Mouse (Mus musculus): ENCODE results near the gene Reep3. TPM values are rescaled to one million over a fixed set of nuclear protein-coding genes. Genes with fewer than 3 reads are reported as not detected.
A peak's percentile ranks its signal among the peaks of the same experiment; 100 is the strongest.
"Not testable (repeated sequence)": the region's sequence is repeated elsewhere in the genome, so short reads cannot be mapped to it uniquely, and the experiment has no call there.

Gene Reep3
- total RNA-seq (2021), result 10 to 100 TPM; 20.2 to 24.1 TPM

DNA sequence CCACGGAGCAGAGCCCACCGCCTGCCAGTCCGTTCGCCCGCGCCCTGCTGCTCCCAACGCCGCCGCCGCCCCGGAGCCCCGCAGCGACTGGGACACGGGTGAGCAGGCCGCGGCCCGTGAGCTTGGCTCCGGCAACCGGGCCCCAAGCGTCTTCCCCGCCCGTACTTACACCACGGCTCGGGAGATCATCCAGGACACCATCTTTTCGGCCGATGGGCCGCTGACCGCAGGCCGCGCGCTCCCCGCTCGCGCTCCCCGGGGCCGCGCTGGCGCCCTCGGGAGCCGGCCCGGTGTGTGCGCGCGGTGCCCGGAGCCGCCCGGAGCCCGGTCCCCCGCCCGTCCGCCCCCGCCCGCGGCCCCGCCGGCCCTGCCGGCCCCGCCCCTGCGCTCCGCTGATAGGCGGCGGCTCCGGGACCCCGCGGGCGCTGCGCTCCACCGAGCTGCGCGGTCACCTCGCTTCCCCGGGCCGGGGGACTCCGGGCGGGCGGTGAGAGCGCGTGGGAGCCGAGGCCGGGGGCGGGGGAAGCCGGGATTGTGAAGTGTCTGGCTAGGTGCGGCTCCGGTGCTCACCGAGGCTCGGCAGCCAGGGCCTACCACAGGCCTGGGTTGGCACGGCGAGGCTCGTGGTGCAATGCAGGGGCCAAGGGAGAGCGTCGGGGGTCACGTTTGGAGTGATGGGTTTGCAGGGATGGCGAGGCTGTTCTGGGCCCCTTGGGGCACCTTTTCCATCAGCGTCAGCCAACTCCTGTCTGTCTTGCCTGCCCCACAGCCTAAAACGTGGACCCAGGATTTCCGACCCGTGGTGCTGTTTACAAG lies at the start of gene Reep3:
Gene Reep3, minus strand, starts transcription at position 325 of the 816 bp plus-strand sequence.
- peak; percentile 64 to 70 for DNase-seq

DNA sequence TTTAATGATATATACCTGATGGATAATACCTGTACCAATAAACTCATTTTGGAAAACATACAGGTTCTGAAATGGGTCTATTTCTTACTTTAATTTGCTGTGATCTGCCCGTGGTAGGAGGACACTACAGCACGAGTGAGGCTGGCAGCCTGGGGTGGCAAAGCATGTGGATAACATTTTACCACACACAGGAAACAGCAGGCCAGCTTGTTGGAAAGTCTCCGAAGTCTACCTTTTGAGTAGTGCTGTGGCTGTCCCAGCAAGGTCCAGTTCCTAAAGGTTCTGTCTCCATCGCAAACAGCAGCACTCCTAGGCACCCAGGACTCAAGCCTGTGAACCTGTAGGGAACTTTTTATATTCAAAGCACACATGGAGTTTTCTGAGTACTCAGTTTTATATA lies 48.9 kb upstream of the Reep3 start:
- DNase-seq, result no peak

DNA sequence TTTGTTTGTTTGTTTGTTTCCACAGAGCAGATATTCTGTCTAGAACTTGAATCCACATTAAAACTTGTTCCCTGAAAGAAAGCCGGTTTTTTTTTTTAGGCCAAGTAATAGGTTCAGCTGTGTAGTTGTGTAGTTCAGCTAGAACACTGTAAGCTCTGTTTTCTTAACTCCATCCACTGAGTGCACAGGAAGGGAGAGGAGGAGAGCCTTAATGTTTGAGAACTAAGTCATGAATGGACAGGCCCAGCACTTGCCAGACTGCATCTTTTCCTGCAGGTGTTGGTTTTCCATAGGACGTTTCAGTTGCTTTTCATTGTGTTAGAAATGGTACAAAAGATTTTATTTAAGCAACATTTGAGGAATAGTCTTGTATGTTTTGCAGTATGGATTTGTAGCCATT lies 47.5 kb upstream of the Reep3 start:
- DNase-seq, result no peak

DNA sequence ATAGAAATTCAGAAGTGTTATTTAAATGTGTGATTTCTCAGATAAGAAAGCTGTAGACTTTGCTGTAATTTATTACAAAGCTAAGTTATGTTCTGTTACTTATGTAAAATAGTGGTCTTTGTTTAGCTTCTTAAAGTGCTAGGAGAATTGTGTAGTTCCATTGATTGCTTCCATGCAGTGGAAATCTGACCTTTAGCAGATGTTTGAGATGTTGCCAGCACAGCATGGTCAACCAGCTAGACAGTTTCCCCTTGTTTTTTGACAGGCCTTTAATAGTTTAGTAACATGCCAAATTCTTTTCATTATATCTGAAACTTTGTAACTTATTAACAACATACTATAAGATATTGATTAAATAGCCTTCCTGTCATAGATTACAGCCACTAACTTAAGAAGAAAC lies 46.9 kb upstream of the Reep3 start:
- DNase-seq, result no peak

DNA sequence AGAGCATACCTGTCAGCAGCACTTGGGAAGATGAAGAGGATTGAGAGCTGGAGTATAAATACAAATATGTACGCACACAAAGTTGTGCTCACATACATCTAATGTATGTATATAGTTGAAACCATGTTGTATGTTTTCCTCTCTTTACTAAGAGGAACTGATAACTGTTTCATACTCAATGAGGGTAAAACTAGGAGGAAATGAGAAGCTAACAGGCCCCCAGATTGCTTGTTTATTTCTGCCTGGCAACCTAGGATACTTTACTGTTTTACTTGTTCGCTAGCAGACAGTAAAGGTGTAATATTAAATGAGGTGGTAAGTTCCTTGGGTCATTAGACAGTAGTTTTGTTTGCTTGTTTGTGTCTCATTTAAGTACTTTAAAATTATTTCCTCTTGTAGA lies 40.7 kb upstream of the Reep3 start:
- no peak for DNase-seq

DNA sequence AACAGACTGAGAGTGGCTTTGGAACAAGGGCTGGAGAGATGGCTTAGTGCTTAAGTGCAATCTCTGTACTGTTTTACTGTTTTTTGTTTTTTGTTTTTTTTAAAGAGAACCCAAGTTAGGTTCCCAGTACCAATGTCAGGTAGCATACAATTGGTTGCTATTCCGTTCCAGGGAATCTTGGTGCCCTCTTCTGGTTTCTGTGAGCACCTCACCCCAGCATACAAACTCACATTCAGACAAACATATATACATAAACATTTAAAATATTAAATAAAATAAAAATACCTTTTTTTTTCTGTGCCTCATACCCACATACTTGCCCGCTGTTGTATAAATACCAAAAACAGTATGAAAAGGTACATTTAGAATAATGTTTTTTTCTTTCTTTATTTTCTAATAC lies 37.6 kb upstream of the Reep3 start:
- DNase-seq, result no peak

DNA sequence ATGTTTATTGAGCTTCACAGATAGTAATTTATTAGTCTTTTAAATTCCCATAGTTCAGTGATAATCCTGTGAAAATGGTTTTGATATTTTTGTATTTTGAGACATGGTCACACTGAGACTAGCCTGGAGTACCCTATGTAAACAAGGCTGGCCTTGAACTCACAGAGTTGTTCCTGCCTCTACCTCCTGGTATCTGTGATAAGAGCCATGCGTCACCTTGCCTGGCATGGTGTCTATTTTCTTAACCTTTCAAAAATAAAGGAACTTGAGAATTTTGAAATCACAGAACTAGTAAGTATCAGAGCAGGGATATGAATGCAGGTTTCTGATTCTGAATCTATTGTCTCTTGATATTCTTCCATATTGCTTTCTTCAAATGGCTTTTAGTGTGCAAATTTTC lies 35.0 kb upstream of the Reep3 start:
- no peak for DNase-seq

DNA sequence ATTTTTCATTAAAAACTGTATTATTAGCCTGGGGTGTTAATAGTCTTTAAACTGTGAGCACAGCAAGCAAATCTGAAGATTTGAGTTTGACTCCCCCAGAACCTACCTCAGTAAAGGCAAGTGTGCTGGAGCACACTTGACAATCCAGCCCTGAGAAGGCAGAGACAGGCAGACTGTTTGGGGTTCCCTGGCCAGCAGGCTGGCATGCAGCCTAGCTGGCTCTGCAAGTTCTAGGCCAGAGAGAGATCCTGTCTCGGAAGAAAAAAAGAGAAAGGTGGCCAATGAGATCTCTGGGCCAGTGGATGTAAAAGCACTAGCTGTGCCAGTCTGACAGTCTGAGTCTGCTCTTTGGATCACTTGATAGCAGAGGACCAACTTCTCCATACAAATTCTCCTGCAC lies 32.8 kb upstream of the Reep3 start:
- DNase-seq, result no peak

DNA sequence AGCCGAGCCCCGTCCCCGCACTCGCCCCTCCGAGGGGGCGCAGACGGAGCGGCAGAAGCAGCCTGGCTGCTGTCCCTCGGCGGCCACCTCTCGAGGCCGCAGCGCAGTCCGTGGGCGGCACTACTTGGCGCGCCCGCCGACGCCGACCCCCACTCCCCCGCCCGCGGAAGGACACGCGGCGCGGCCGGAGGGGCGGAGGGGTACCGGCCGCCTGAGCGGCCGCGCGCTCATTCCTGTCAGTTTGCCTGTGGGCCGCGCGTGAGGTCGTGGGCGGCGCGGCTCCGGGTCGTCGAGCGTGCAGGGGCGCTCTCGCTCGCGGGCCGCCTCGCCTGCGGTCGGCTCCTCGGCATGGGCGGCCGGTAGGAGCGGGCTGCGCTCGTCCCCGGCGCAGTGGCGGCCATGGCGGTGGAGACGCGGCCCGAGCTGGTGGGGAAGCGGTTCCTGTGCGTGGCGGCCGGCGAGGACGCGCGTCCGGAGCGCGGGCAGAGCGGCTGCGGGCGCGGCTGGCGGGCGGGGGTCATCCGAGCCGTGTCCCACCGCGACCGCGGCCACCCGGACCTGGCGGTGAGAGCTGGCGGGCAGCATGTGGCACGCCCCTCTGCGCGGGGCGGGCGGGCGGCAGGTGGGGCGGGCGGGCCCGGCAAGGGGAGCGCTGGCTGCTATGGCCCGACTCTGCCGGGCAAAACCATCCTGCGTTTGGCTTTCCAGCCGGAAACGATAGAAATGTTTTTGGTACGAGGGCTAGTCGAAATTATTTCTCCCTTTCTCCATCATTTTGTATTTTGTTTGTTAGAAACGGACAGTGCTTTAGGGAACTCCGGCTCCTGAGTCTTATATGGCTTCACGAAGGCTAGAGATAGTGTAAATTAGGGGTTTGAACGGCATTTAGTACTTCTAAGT lies 30.4 kb upstream of the Reep3 start:
- peak; percentile 44 to 51 for DNase-seq

DNA sequence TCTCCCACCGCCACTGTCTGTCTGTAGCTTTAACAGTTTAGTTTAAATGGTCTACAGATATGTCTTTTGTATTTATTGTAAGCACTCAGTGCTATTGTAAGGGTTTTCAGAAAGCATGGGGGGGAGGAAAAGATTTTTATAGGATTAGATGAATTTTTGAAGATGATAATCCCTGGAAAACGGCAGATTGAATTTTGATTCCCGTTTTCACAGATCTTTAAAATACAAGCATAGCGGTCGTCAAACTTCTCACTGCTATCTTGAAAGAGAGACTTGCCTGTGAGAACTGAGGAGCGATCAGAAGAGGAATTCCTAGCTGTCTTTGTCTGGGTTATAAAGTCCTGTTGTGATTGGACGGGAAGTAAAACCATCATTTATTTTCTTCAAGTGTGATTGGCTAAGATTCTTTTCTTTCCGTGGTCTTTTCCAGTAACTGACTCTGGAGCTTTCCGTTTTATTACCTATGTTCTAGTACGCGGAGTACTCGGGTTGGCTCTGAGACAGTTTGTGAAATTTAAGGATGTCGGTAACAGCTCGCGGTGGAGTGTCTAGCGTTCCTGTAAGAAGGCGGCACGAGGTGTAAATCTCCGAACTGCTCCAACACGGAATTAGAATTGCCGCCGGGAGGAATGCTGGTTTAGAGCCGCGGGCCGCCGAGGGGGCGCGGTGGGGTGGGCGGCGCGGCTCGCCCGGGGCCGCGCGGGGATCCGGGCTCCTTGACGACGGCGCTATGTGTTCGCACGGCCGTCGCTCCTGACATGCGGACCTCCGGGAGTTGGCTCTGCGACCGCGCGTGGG lies 29.5 kb upstream of the Reep3 start:
- peak; percentile 45 to 58 for DNase-seq

DNA sequence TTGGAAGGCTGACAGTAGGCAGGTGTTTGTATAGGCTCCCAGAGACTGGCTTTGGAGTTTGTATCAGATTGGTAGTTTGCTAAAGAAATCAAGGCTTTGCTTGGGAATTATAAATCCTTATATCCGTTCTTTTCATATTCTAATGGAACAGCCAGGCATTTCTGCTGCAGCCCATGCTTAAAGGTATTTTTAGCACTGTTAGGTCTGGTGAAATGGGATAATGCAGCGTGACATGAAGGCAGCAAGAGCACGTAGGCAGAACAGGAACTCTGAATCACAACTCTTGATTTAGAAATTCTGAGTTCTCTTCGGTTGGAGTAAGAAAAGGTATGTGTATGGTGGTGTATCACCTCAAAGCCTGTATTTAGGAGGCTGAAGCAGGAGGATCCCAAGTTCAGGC lies 27.4 kb upstream of the Reep3 start:
- DNase-seq, result no peak

DNA sequence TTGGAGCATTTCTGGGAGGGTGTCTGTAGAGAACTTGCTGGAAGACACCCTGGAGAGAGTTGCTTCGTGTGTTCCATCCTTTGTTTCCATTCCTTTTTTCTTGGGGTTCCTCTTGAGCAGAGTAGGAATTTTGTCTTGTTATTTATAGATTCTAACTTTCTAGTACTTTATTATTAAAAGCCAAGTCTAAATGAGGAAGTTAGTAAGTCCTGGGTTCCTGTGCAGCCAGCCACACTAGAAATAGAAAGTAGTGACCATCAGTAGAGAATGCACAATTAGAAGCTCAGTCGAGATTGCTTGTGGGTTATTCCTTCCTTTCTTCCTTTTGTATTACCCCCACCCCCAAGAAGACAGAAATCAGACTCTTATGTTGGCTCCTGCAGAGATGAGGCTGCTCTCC lies 27.0 kb upstream of the Reep3 start:
- no peak for DNase-seq

DNA sequence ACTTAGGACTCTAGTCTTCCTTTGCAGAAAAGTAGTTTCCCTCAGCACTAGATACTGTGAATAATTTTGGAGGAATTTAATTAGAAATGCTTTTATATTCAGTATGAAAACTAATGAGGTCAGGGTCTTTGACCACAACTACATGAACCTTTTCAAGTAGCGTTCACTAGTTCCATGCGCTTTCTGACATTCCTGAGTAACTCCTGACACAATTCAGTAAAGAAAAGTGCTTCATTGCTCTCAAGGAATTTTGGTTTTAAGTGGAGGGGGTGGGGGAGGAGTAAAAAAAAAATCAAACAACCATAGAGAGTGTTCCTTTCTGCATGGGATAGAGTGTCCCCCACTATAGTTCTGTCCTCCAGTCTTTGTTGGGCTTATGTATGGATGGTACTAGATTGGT lies 23.9 kb upstream of the Reep3 start:
- DNase-seq, result no peak

DNA sequence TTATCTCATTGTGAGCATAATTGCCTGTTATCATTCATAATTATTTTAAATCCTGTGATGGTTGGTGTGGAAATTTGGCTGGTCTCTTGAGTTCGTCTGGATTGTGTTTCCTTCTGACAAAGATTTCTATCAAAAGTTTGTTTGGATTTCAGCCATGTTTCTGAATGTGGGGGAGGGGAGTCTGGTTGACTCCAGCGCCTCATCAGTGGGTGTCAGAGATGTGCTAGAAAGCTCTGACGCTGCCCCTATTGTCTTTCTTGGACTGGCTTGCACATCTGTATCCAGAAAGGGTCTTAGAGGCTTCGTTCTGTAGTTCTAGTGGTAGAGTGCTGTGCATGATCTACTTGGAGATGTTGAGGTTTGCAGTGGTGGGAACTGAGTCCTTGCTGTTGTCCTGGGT lies 23.4 kb upstream of the Reep3 start:
- DNase-seq, result no peak

DNA sequence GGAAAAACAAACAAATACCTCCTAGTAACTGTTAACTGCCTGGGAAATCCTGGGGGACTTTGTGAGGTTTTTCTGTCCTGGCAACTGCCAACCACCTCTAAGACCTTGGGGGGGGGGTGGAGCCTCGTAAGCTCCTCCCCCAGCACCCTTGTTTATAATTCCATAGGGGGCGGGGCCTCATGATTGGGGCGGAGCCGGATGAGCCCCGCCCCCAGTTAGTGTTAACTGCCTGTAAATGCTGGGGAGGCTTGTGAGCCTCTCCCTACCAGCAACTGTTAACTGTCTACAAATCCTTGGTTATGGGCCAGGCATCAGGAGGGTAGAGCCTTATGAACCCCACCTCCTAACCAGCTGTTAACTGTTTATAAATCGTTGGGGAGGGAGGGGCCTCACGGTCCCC lies 22.5 kb upstream of the Reep3 start:
- DNase-seq, result no peak

DNA sequence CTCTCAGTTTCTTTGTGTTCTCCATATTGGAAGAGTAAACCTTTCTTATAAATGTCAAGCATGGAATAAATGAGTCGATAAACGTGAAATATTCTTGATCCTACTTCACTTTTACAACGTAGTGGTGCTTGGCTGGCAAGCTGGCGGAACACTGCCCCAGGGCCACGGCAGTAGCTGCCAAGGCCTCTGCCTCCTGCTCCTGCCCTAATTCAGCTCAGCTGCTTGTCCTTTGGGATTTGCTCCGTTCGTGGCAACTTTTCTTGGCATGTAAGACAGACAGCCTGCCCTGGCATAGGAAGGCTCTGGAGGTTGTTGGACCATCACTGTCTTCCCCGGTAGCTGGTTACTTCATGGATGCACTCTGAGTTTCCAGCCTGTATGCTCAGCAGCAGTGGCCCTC lies 19.5 kb upstream of the Reep3 start:
- DNase-seq, result no peak

DNA sequence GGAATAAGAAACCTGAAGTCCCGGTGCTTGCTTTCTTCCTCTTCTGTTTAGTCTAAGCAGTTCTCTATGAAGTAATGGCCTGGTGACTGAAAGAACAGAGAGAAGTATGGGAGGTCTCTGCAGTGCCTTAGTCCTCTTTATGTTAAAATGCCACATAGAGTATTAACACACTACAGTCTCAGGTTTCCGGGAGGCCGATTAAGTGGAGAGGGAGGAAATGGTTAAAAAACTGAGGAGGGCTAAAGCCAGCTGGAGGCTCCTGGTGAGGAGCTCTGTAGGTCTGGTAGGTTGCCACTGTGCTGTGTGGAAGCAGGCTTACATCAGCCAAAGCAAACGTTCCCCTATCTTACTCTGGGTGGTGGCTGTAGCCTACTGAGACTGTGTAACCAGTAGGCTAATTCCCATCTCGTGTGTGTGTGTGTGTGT lies 18.9 kb upstream of the Reep3 start:
- no peak for DNase-seq

DNA sequence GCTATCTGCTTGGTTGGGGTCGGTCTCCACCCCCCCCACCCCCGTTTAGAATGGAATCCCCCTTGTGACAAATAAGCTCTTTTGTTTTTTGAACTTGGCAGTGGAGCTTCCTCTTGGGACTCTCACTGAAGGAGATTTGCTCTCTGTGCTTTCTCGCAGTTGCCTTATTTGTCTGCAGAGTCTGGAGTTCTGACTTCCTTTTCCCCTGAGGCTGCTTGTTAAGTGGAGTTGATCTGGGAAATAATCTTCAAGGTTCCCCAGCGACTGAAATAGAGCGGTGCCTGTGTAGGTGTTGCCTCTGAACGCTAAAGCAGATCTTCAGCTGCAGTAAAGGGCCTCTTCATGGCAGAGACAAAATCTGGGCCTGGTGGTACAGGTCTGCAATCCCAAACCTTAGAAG lies 18.4 kb upstream of the Reep3 start:
- DNase-seq, result no peak

DNA sequence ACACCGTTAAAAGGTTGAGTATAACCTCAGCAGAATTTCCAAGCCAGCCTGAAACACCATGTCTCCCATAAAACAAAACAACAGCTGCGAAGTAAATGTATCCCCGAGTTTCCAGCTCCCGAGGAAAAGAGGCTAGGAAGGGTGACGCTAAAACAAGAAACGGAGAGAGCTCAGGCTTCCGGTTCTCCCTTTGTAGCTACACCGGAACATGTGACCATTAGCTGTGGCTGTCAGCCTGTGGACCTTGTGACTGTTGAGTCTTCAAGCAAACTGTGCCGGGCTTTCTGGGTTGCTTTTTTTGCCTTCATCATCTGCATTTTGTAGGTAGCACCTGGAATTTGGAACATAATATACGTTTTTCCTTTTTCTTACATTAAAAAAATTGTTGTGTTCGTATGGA lies 17.1 kb upstream of the Reep3 start:
- DNase-seq, result no peak

DNA sequence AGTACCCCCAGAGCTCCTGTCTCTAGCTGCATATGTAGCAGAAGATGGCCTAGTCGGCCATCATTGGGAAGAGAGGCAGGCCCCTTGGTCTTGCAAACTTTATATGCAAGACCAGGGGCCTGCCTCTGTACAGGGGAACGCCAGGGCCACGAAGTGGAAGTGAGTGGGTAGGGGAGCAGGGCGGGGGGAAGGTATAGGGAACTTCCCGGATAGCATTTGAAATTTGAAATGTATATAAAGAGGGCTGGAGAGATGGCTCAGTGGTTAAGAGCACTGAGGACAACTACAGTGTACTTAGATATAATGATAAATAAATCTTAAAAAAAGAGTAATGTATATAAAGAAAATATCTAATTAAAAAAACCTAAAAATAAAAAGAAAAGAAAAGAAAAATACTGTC lies 16.2 kb upstream of the Reep3 start:
- not testable (repeated sequence) for DNase-seq

DNA sequence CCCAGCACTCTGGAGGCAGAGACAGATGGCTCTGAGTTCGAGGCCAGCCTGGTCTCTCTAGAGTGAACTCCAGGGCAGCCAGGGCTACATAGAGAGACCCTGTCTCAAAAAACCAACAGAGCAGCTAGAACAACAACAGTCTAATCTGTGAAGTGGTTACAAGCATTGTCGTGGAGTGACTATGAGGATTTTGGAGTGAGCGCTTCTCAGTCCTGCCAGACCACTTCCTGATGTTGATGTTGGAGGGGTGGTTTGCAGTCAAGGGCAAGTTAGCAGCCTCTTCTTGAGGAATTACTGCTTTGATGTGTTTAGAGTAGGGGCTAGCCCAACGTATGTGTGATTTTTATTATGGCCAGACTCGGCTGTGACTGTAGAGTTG lies 15.0 kb upstream of the Reep3 start:
- DNase-seq, result no peak

DNA sequence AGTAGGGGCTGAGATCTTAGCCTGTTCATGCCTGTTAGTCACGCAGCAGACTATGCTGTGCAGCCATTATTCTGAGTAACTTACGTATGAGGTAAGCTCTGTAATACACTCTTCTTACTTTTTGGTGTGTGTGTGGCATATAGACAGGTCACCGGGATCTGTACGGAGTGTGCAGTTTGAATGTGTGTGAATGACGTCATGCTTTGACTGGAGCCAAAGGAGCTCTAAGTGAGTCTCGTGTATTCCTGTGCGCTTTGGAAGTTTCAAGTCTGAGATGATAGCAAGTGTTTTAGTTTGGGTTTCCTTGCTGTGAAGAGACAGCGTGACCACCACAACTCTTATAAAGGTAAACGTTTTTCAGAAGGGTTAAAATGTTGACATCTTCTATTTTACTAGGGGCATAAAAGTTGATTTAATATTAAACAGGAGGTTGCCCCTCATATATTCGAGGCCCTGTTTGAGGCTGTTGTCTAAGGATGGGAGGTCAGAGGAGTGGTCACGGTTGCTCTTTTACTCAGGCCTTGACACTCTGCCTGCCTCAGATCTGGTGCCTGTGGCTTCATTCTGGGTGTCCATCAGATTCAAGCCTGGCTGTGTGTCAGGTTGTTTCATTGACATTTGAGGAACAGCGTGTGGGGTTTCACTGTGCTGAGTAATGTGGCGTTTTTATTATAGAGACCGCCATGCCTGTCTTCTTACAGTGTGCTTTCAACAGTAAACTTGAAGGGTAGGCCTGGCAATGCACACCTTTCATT lies 14.5 kb upstream of the Reep3 start:
- no peak for DNase-seq

Data from layer of hippocampus, postnatal 36 days (tissue).